Mouse (Mus musculus) thymus, postnatal 14 days (tissue): ENCODE measurements around the gene Nlrc5.
"Not testable (repeated sequence)": the region's sequence is repeated elsewhere in the genome, so short reads cannot be mapped to it uniquely, and the experiment has no call there.

ENCODE experiments used
- DNase-seq: peaks from one replicate; pipeline ENCODE4 v3.0.0; 2021

The Nlrc5 gene

GRCm38 (mm10) chr8:94422270-94422669, 11.9 kb upstream of the Nlrc5 start:
- no peak for DNase-seq

GRCm38 (mm10) chr8:94427953-94428352, 6.2 kb upstream of the Nlrc5 start:
- no peak for DNase-seq

GRCm38 (mm10) chr8:94428420-94428819, 5.7 kb upstream of the Nlrc5 start:
- no peak for DNase-seq

GRCm38 (mm10) chr8:94429376-94429775, 4.8 kb upstream of the Nlrc5 start:
- DNase-seq, result no peak

GRCm38 (mm10) chr8:94432212-94432611, 1.9 kb upstream of the Nlrc5 start:
- DNase-seq, result no peak

GRCm38 (mm10) chr8:94434958-94435357, 802 bp downstream of the Nlrc5 start:
- no peak for DNase-seq

- DNase-seq, result no peak
These were observed 1.4 kb downstream of the Nlrc5 start for GRCm38 (mm10) chr8:94435397-94436111.

GRCm38 (mm10) chr8:94436112-94436572, 2.0 kb downstream of the Nlrc5 start:
- DNase-seq, result no peak

GRCm38 (mm10) chr8:94436900-94437299, 2.7 kb downstream of the Nlrc5 start:
- no peak for DNase-seq

- no peak for DNase-seq
These were observed 4.5 kb downstream of the Nlrc5 start for GRCm38 (mm10) chr8:94438659-94439058.

- DNase-seq, result no peak
These were observed 5.5 kb downstream of the Nlrc5 start for GRCm38 (mm10) chr8:94439691-94440090.

- no peak for DNase-seq
These were observed 6.2 kb downstream of the Nlrc5 start for GRCm38 (mm10) chr8:94440389-94440788.

GRCm38 (mm10) chr8:94441686-94442085, 7.5 kb downstream of the Nlrc5 start:
- no peak for DNase-seq

GRCm38 (mm10) chr8:94443153-94443552, 9.0 kb downstream of the Nlrc5 start:
- DNase-seq, result no peak

- no peak for DNase-seq
These were observed 10.3 kb downstream of the Nlrc5 start for GRCm38 (mm10) chr8:94444480-94444879.

GRCm38 (mm10) chr8:94447142-94447541, 13.0 kb downstream of the Nlrc5 start:
- DNase-seq, result no peak

- no peak for DNase-seq
These were observed 13.6 kb downstream of the Nlrc5 start for GRCm38 (mm10) chr8:94447583-94448324.

GRCm38 (mm10) chr8:94452991-94453390, 18.8 kb downstream of the Nlrc5 start:
- DNase-seq, result not testable (repeated sequence)

GRCm38 (mm10) chr8:94453868-94454488, 19.8 kb downstream of the Nlrc5 start:
- DNase-seq, result no peak

GRCm38 (mm10) chr8:94454905-94455304, 20.7 kb downstream of the Nlrc5 start:
- DNase-seq, result no peak

- no peak for DNase-seq
These were observed 21.9 kb downstream of the Nlrc5 start for GRCm38 (mm10) chr8:94456071-94456470.

GRCm38 (mm10) chr8:94458567-94458966, 24.4 kb downstream of the Nlrc5 start:
- DNase-seq, result no peak

GRCm38 (mm10) chr8:94469656-94470055, 35.5 kb downstream of the Nlrc5 start:
- DNase-seq, result no peak

GRCm38 (mm10) chr8:94470794-94471193, 36.6 kb downstream of the Nlrc5 start:
- no peak for DNase-seq
